Mouse (Mus musculus) skeletal muscle tissue, postnatal 0 days (tissue): ENCODE data around the gene Zfp58. TPM values are rescaled to one million over a fixed set of nuclear protein-coding genes. Genes with fewer than 3 reads are reported as not detected.

ENCODE experiments used
- polyA plus RNA-seq: library from polyadenylated mRNA; unstranded; fragments of >200 nt; fragmentation: Nextera tagmentation; extraction: Ambion mirVana; gene quantifications from 2 replicates; pipeline ENCODE4 v1.2.1, GENCODE M21; 2015

Zfp58 gene
- polyA plus RNA-seq, result 4.0 and 4.8 TPM in 2 replicates

DNA sequence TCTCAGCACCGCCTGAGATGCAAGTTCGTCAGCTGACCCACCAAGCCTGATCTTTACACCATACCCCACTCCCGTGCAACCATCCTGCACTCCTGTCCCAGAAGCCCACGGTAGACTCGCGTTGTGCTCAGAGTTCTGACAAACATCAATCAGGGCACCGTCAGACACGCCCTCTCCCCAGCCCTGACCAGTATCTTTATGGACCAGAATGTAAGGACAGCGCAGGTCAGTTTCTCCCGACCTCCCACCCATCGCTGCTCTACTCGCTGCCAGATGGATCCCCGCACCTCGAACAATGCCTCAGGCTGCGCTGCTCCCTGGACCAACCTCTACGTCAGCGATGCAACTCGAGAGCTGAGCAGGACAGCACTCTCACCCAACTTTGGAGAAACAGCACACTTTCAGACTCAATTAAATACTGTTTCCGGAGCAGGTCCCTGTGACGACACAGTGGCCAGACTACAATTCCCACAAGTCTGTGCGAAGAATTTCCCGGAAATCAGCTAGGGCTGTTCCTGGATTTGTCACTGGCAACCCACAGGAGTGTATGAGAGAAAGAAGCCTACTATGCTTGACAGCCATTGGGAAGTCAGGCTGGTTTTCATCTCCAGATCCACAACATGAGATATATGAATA, at the start of gene Zfp58:
Gene Zfp58, minus strand, starts transcription at position 472 of the 636 bp plus-strand sequence.

DNA sequence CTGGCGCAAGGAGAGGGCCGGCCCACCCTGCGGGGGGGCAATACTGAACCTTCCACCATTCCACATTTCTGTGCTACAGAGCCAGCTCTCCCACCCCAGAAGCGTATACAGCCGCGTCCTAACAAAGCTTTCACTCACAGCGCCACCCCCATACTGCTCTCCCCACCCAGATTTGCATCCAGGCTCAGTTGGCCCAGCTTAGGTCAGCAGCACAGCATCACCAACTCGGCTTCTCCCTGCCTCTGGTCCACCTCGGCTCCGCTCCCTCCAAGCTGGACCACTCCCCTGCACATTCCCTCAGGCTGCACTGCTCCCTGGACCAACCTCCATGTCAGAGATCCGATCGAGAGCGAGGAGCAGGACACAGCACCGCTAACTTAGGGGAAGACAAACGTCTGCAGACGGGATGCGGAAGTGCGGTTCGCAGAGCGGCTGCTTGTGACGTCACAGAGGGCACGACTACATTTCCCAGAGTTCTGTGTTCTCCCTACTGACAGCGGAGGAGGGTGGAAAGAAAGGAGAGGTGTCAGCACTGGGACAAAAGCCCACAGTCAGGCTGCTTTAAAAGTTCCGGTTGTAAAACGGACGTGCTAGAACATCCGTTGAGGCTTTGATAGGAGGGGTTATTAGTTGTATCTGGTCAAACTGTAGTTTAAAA, 25.5 kb upstream of the Zfp58 start, which contains the start of the genes Gm26965 and Zfp87:
Gene Gm26965, minus strand, starts transcription at position 399 of the 658 bp plus-strand sequence.
Gene Zfp87, minus strand, starts transcription at position 425 of the 658 bp plus-strand sequence.

GRCm38 (mm10) chr13:67483625-67484423, 16.5 kb downstream of the Zfp58 start, which contains the start of gene Zfp874b:
Gene Zfp874b (minus strand): TSS chr13:67484258.

GRCm38 (mm10) chr13:67451172-67452020, 49.0 kb downstream of the Zfp58 start, which contains the start of gene Zfp874a:
Gene Zfp874a (minus strand): TSS chr13:67451624.

Other genes starting within 250 kb of the Zfp58 start
- 0.56 and 0.71 TPM in 2 replicates for gene Zfp458, start 222.1 kb downstream of the Zfp58 start, polyA plus RNA-seq
- gene Zfp457, start 194.1 kb downstream of the Zfp58 start, polyA plus RNA-seq, result 0.34 and 0.73 TPM in 2 replicates
- 0.62 and 0.69 TPM in 2 replicates for gene Zfp595, start 168.0 kb downstream of the Zfp58 start, polyA plus RNA-seq
- not detected in 2 replicates for gene Gm28044, start 140.0 kb downstream of the Zfp58 start, polyA plus RNA-seq
- 0.37 and 0.41 TPM in 2 replicates for gene Zfp953, start 139.9 kb downstream of the Zfp58 start, polyA plus RNA-seq
- gene Gm28041, start 124.8 kb downstream of the Zfp58 start, polyA plus RNA-seq, result 0.19 TPM in 1 of 2 replicates, not detected in the other
- 0.22 and 0.65 TPM in 2 replicates for gene Zfp456, start 124.7 kb downstream of the Zfp58 start, polyA plus RNA-seq
- 1.6 and 3.1 TPM in 2 replicates for gene Zfp429, start 100.7 kb downstream of the Zfp58 start, polyA plus RNA-seq
- gene Zfp459, start 79.1 kb downstream of the Zfp58 start, polyA plus RNA-seq, result 0.06 and 0.13 TPM in 2 replicates
- gene Zfp874a, start 48.9 kb downstream of the Zfp58 start, polyA plus RNA-seq, result 3.9 and 5.3 TPM in 2 replicates
- 1.8 and 2.6 TPM in 2 replicates for gene Zfp874b, start 16.3 kb downstream of the Zfp58 start, polyA plus RNA-seq
- gene Gm26965, start 25.6 kb upstream of the Zfp58 start, polyA plus RNA-seq, result not detected in 2 replicates
- gene Zfp87, start 25.6 kb upstream of the Zfp58 start, polyA plus RNA-seq, result 11.6 and 13.0 TPM in 2 replicates
- 2.9 and 3.0 TPM in 2 replicates for gene Zfp748, start 53.3 kb upstream of the Zfp58 start, polyA plus RNA-seq
- 1.2 and 1.8 TPM in 2 replicates for gene Zfp729b, start 109.2 kb upstream of the Zfp58 start, polyA plus RNA-seq
- 0.22 TPM in 1 of 2 replicates, not detected in the other for gene Gm49345, start 137.2 kb upstream of the Zfp58 start, polyA plus RNA-seq
- 0.93 and 1.6 TPM in 2 replicates for gene Zfp729a, start 137.2 kb upstream of the Zfp58 start, polyA plus RNA-seq
- gene Zfp738, start 186.5 kb upstream of the Zfp58 start, polyA plus RNA-seq, result 4.7 and 4.8 TPM in 2 replicates
- gene Zfp65, start 228.6 kb upstream of the Zfp58 start, polyA plus RNA-seq, result 2.2 and 2.5 TPM in 2 replicates